Mouse (Mus musculus): ENCODE measurements at regions not wholly inside any gene's neighbourhood (a gene's known extent, or its start where the extent isn't known, plus 50 kb on each side); places are given as distances from the start of the nearest gene placed in this dataset.

- H3K36me3 ChIP-seq: no peaks in the 10 kb centered on the region
- no peak overlapping the region for H3K27ac ChIP-seq (replicated peaks)
These were observed 261.4 kb upstream of the Cnr1 start for GRCm38 (mm10) chr4:33662965-33663364.

GRCm38 (mm10) chr4:33663616-33664473 lies 260.5 kb upstream of the Cnr1 start:
- H3K4me2 ChIP-seq (replicated peaks): no peak overlapping the region
- H3K4me1 ChIP-seq: peaks cover 11% of the 10 kb centered on the region
- H3K9ac ChIP-seq (replicated peaks): no peak overlapping the region
- H3K27ac ChIP-seq (replicated peaks): no peak overlapping the region
- ATAC-seq (ENCODE audit: low FRiP score, low read depth): peak; percentile 57
- 55% methylated on average over 11 of the region's 11 CpGs for WGBS
- H3K4me3 ChIP-seq: no peak overlapping the region
- H3K27me3 ChIP-seq: no peaks in the 10 kb centered on the region
- no peaks in the 10 kb centered on the region for H3K9me3 ChIP-seq
- no peaks in the 10 kb centered on the region for H3K36me3 ChIP-seq

More at GRCm38 (mm10) chr4:33662965-33663364, 261.4 kb upstream of the Cnr1 start:
- no peak overlapping the region for H3K4me3 ChIP-seq
- H3K9me3 ChIP-seq: no peaks in the 10 kb centered on the region
- H3K27me3 ChIP-seq: no peaks in the 10 kb centered on the region
- 84% methylated on average over 11 of the region's 11 CpGs for WGBS
- H3K4me2 ChIP-seq (replicated peaks): no peak overlapping the region
- H3K9ac ChIP-seq (replicated peaks): no peak overlapping the region
- no peak for ATAC-seq (ENCODE audit: low FRiP score, low read depth)
- H3K4me1 ChIP-seq: peaks cover 11% of the 10 kb centered on the region

- peaks cover 11% of the 10 kb centered on the region for H3K4me1 ChIP-seq
- H3K27me3 ChIP-seq: no peaks in the 10 kb centered on the region
- 63% methylated on average over 5 of the region's 5 CpGs for WGBS
- no peak overlapping the region for H3K27ac ChIP-seq (replicated peaks)
- H3K9me3 ChIP-seq: no peaks in the 10 kb centered on the region
- H3K36me3 ChIP-seq: no peaks in the 10 kb centered on the region
- ATAC-seq (ENCODE audit: low FRiP score, low read depth): no peak
- no peak overlapping the region for H3K9ac ChIP-seq (replicated peaks)
- no peak overlapping the region for H3K4me2 ChIP-seq (replicated peaks)
- H3K4me3 ChIP-seq: no peak overlapping the region
These were observed 259.9 kb upstream of the Cnr1 start for GRCm38 (mm10) chr4:33664474-33664822.

- Histone ChIP-seq H3K9me3 (no peaks in the 10 kb centered on the region), H3K36me3 (no peaks in the 10 kb centered on the region), H3K27ac (replicated peaks) (no peak overlapping the region), H3K9ac (replicated peaks) (no peak overlapping the region), H3K27me3 (no peaks in the 10 kb centered on the region), H3K4me1 (peaks cover 11% of the 10 kb centered on the region), H3K4me3 (no peak overlapping the region), H3K4me2 (replicated peaks) (no peak overlapping the region)
- no peak for ATAC-seq (ENCODE audit: low FRiP score, low read depth)
- 77% methylated on average over 14 of the region's 14 CpGs for WGBS
These were observed 259.0 kb upstream of the Cnr1 start for GRCm38 (mm10) chr4:33665250-33665873.

- H3K9ac ChIP-seq (replicated peaks): no peak overlapping the region
- H3K4me3 ChIP-seq: no peak overlapping the region
- peaks cover 9% of the 10 kb centered on the region for H3K4me1 ChIP-seq
- no peak overlapping the region for H3K4me2 ChIP-seq (replicated peaks)
- 14% methylated on average over 3 of the region's 3 CpGs for WGBS
- no peaks in the 10 kb centered on the region for H3K36me3 ChIP-seq
- H3K27me3 ChIP-seq: no peaks in the 10 kb centered on the region
- H3K9me3 ChIP-seq: 0 out of 2 replicates have a peak, but pooled peaks cover 3% of the 10 kb centered on the region
- H3K27ac ChIP-seq (replicated peaks): no peak overlapping the region
- ATAC-seq (ENCODE audit: low FRiP score, low read depth): no peak
These were observed 256.0 kb upstream of the Cnr1 start for GRCm38 (mm10) chr4:33668431-33668830.

- no peak for ATAC-seq (ENCODE audit: low FRiP score, low read depth)
- Histone ChIP-seq H3K9ac (replicated peaks) (no peak overlapping the region), H3K36me3 (no peaks in the 10 kb centered on the region), H3K4me2 (replicated peaks) (no peak overlapping the region), H3K27ac (replicated peaks) (no peak overlapping the region), H3K4me1 (no peaks in the 10 kb centered on the region), H3K27me3 (no peaks in the 10 kb centered on the region), H3K9me3 (0 out of 2 replicates have a peak, but pooled peaks cover 3% of the 10 kb centered on the region), H3K4me3 (no peak overlapping the region)
- WGBS: no CpG with 5 or more reads among the region's 5 CpGs
These were observed 249.3 kb upstream of the Cnr1 start for GRCm38 (mm10) chr4:33675044-33675443.

GRCm38 (mm10) chr4:33679351-33679750 lies 245.0 kb upstream of the Cnr1 start:
- Histone ChIP-seq H3K9ac (replicated peaks) (no peak overlapping the region), H3K9me3 (no peaks in the 10 kb centered on the region), H3K36me3 (no peaks in the 10 kb centered on the region), H3K27me3 (no peaks in the 10 kb centered on the region; the same call in 1 of the 2 replicates), H3K4me3 (no peak overlapping the region), H3K27ac (replicated peaks) (no peak overlapping the region), H3K4me1 (no peaks in the 10 kb centered on the region), H3K4me2 (replicated peaks) (no peak overlapping the region)
- ATAC-seq (ENCODE audit: low FRiP score, low read depth): no peak
- 84% methylated on average over 3 of the region's 3 CpGs for WGBS

- Histone ChIP-seq H3K27ac (replicated peaks) (no peak overlapping the region; the same call in 1 of the 2 replicates), H3K36me3 (no peaks in the 10 kb centered on the region), H3K4me1 (peaks cover 9% of the 10 kb centered on the region; the same call in 1 of the 2 replicates), H3K4me3 (no peak overlapping the region), H3K27me3 (no peaks in the 10 kb centered on the region; the same call in 1 of the 2 replicates), H3K9me3 (no peaks in the 10 kb centered on the region), H3K4me2 (replicated peaks) (no peak overlapping the region), H3K9ac (replicated peaks) (no peak overlapping the region)
- 91% methylated on average over 8 of the region's 8 CpGs for WGBS
- ATAC-seq (ENCODE audit: low FRiP score, low read depth): no peak
These were observed 238.3 kb upstream of the Cnr1 start for GRCm38 (mm10) chr4:33686135-33686534.

GRCm38 (mm10) chr4:33687434-33687833 lies 237.0 kb upstream of the Cnr1 start:
- Histone ChIP-seq H3K4me1 (peaks cover 9% of the 10 kb centered on the region; the same call in 1 of the 2 replicates), H3K9me3 (no peaks in the 10 kb centered on the region), H3K27ac (replicated peaks) (no peak overlapping the region), H3K9ac (replicated peaks) (no peak overlapping the region), H3K4me3 (no peak overlapping the region), H3K4me2 (replicated peaks) (no peak overlapping the region), H3K27me3 (no peaks in the 10 kb centered on the region; the same call in 1 of the 2 replicates), H3K36me3 (no peaks in the 10 kb centered on the region)
- peak; percentile 76 for ATAC-seq (ENCODE audit: low FRiP score, low read depth)
- 53% methylated on average over 7 of the region's 7 CpGs for WGBS

- Histone ChIP-seq H3K4me3 (no peak overlapping the region), H3K27me3 (no peaks in the 10 kb centered on the region), H3K27ac (replicated peaks) (no peak overlapping the region), H3K4me1 (no peaks in the 10 kb centered on the region), H3K4me2 (replicated peaks) (no peak overlapping the region), H3K9ac (replicated peaks) (no peak overlapping the region), H3K36me3 (no peaks in the 10 kb centered on the region), H3K9me3 (0 out of 2 replicates have a peak, but pooled peaks cover 4% of the 10 kb centered on the region)
- ATAC-seq (ENCODE audit: low FRiP score, low read depth): no peak
- WGBS: 91% methylated on average over 4 of the region's 4 CpGs
These were observed 231.0 kb upstream of the Cnr1 start for GRCm38 (mm10) chr4:33693441-33693840.

GRCm38 (mm10) chr4:33696969-33697368 lies 227.4 kb upstream of the Cnr1 start:
- 80% methylated on average over 8 of the region's 8 CpGs for WGBS
- no peak overlapping the region for H3K4me2 ChIP-seq (replicated peaks)
- no peak for ATAC-seq (ENCODE audit: low FRiP score, low read depth)

GRCm38 (mm10) chr4:33702028-33702666 lies 222.2 kb upstream of the Cnr1 start:
- H3K27ac ChIP-seq (replicated peaks): no peak overlapping the region
- H3K9ac ChIP-seq (replicated peaks): no peak overlapping the region
- H3K36me3 ChIP-seq: no peaks in the 10 kb centered on the region
- WGBS: 89% methylated on average over 7 of the region's 7 CpGs
- H3K4me3 ChIP-seq: no peak overlapping the region
- H3K27me3 ChIP-seq: no peaks in the 10 kb centered on the region
- no peak for ATAC-seq (ENCODE audit: low FRiP score, low read depth)
- H3K4me1 ChIP-seq: no peaks in the 10 kb centered on the region
- H3K9me3 ChIP-seq: peaks cover 10% of the 10 kb centered on the region; the same call in 1 of the 2 replicates
- H3K4me2 ChIP-seq (replicated peaks): no peak overlapping the region

More at GRCm38 (mm10) chr4:33696969-33697368, 227.4 kb upstream of the Cnr1 start:
- H3K27me3 ChIP-seq: no peaks in the 10 kb centered on the region
- no peak overlapping the region for H3K4me3 ChIP-seq
- H3K4me1 ChIP-seq: no peaks in the 10 kb centered on the region
- H3K9ac ChIP-seq (replicated peaks): no peak overlapping the region
- no peak overlapping the region for H3K27ac ChIP-seq (replicated peaks)
- 0 out of 2 replicates have a peak, but pooled peaks cover 4% of the 10 kb centered on the region for H3K9me3 ChIP-seq
- H3K36me3 ChIP-seq: no peaks in the 10 kb centered on the region
